Mouse (Mus musculus) midbrain, embryonic 16.5 days (tissue): Measurements from ENCODE around the gene Foxi3. TPM values are rescaled to one million over a fixed set of nuclear protein-coding genes. Genes with fewer than 3 reads are reported as not detected.

Experiments
- polyA plus RNA-seq: library from polyadenylated mRNA; unstranded; fragments of >200 nt; fragmentation: Nextera tagmentation; extraction: Ambion mirVana; gene quantifications from 2 replicates; pipeline ENCODE4 v1.2.1, GENCODE M21; 2015

Gene Foxi3
- polyA plus RNA-seq, 1 experiment from 2014 or later: not detected

Other genes with a start within 250 kb of the Foxi3 start
- gene Rpia, start 164.3 kb upstream of the Foxi3 start, polyA plus RNA-seq: 2.6 and 2.9 TPM in 2 replicates
- 12.5 and 13.4 TPM in 2 replicates for gene Eif2ak3, start 112.0 kb upstream of the Foxi3 start, polyA plus RNA-seq
- not detected in 2 replicates for gene Tex37, start 37.6 kb upstream of the Foxi3 start, polyA plus RNA-seq
- 3.4 and 4.0 TPM in 2 replicates for gene Thnsl2, start 187.9 kb downstream of the Foxi3 start, polyA plus RNA-seq
- not detected in 2 replicates for gene Fabp1, start 243.3 kb downstream of the Foxi3 start, polyA plus RNA-seq